In genomic region chr15:25412761-25413261, GRCm38 (mm10) we compare ENCODE assay signal across 8 mouse cellular contexts. TPM values are rescaled to one million over a fixed set of nuclear protein-coding genes. Genes with fewer than 3 reads are reported as not detected.
DNase-seq lines count a peak whose midpoint lies in the region; ATAC-seq and TF ChIP-seq lines count a peak whose summit lies in the region.

No protein-coding gene starts in this region.

- no peaks in the 10 kb centered on the region for H3K36me3 ChIP-seq in heart, adult 2 months (ENCODE audit: control insufficient read depth, insufficient read depth, low read length)
- no peaks in the 10 kb centered on the region for H3K36me3 ChIP-seq in forebrain, embryonic 11.5 days (ENCODE audit: control insufficient read depth, insufficient read depth, low read length)
- no peaks in the 10 kb centered on the region for H3K36me3 ChIP-seq in intestine, embryonic 16.5 days (ENCODE audit: control insufficient read depth, insufficient read depth, low read length)
- no peaks in the 10 kb centered on the region for H3K36me3 ChIP-seq in lung, embryonic 16.5 days (ENCODE audit: control insufficient read depth, insufficient read depth, low read length)

- peak overlapping the region; percentile 52 for H3K4me3 ChIP-seq in heart, adult 2 months
- peak overlapping the region; percentile 98 for H3K4me3 ChIP-seq in forebrain, embryonic 11.5 days (ENCODE audit: low read depth, low read length)
- peak overlapping the region; percentile 76 for H3K4me3 ChIP-seq in intestine, embryonic 16.5 days (ENCODE audit: low read length)
- peak overlapping the region; percentile 77 for H3K4me3 ChIP-seq in lung, embryonic 16.5 days (ENCODE audit: low read length)

- H3K27ac ChIP-seq in heart, adult 2 months, result no peak overlapping the region
- peak overlapping the region; percentile 98 for H3K27ac ChIP-seq in forebrain, embryonic 11.5 days (ENCODE audit: low read depth, low read length)
- H3K27ac ChIP-seq in intestine, embryonic 16.5 days (ENCODE audit: low read length), result peak overlapping the region; percentile 73
- H3K27ac ChIP-seq in lung, embryonic 16.5 days (ENCODE audit: low read length), result peak overlapping the region; percentile 76

- no peaks in the 10 kb centered on the region for H3K9me3 ChIP-seq in forebrain, embryonic 11.5 days (ENCODE audit: control insufficient read depth, low read length)
- H3K9me3 ChIP-seq in intestine, embryonic 16.5 days (ENCODE audit: control insufficient read depth, low read length), result no peaks in the 10 kb centered on the region
- H3K9me3 ChIP-seq in lung, embryonic 16.5 days (ENCODE audit: control insufficient read depth, low read length), result no peaks in the 10 kb centered on the region

- TF ChIP-seq POLR2A in heart, adult 2 months (IDR thresholded peaks at IDR 0.05; ENCODE audit: insufficient read depth, low read depth, low read length), result no peak

- ATAC-seq in forebrain, embryonic 11.5 days (replicated peaks; ENCODE audit: low FRiP score), result peak; percentile 31
- peak; percentile 41 for ATAC-seq in intestine, embryonic 16.5 days
- ATAC-seq in lung, embryonic 16.5 days (ENCODE audit: low read depth), result peak; percentile 45

- under 1% methylated on average over 35 of the region's 35 CpGs for WGBS in heart, adult 2 months
- WGBS in forebrain, embryonic 11.5 days, result under 1% methylated on average over 35 of the region's 35 CpGs
- under 1% methylated on average over 35 of the region's 35 CpGs for WGBS in intestine, embryonic 16.5 days
- WGBS in lung, embryonic 16.5 days, result under 1% methylated on average over 35 of the region's 35 CpGs

- DNase-seq in heart, adult 2 months, result peak; percentile 10 to 32
- DNase-seq in heart, adult 8-10 months (ENCODE audit: low spot score), result no peak
- peak; percentile 73 for DNase-seq in NIH3T3 (ENCODE audit: low read depth)
- peak; percentile 85 for DNase-seq in forebrain, embryonic 11.5 days (ENCODE audit: low spot score)
- peak; percentile 43 for DNase-seq in right cerebral cortex, adult 18-20 months
- DNase-seq in natural killer cell, adult 2 months (ENCODE audit: low spot score in 2 of 2), result no peak

- H3K27me3 ChIP-seq in heart, adult 2 months (ENCODE audit: control insufficient read depth, insufficient read depth, low read length), result peaks cover 7% of the 10 kb centered on the region
- no peaks in the 10 kb centered on the region for H3K27me3 ChIP-seq in forebrain, embryonic 11.5 days (ENCODE audit: control insufficient read depth, insufficient read depth, low read length)
- no peaks in the 10 kb centered on the region for H3K27me3 ChIP-seq in intestine, embryonic 16.5 days (replicated peaks; ENCODE audit: control insufficient read depth, insufficient read depth, low read length)
- H3K27me3 ChIP-seq in lung, embryonic 16.5 days (ENCODE audit: control insufficient read depth, insufficient read depth, low read depth, low read length), result no peaks in the 10 kb centered on the region

- no peak for TF ChIP-seq EP300 in heart, adult 2 months (IDR thresholded peaks at IDR 0.05; ENCODE audit: insufficient read depth, low read depth, low read length)

- peak overlapping the region; percentile 64 for H3K4me2 ChIP-seq in forebrain, embryonic 11.5 days (ENCODE audit: low read depth, low read length, severe bottlenecking)
- H3K4me2 ChIP-seq in intestine, embryonic 16.5 days (ENCODE audit: low read depth, low read length), result peak overlapping the region; percentile 85
- H3K4me2 ChIP-seq in lung, embryonic 16.5 days (ENCODE audit: low read depth, low read length), result peak overlapping the region; percentile 81

- H3K79me2 ChIP-seq in heart, adult 2 months (replicated peaks; ENCODE audit: control insufficient read depth, insufficient read depth, low read length), result no peaks in the 10 kb centered on the region

- no peak overlapping the region for H3K9ac ChIP-seq in heart, adult 2 months (ENCODE audit: low read depth, low read length)
- peak overlapping the region; percentile 99 for H3K9ac ChIP-seq in forebrain, embryonic 11.5 days (ENCODE audit: low read length)
- H3K9ac ChIP-seq in intestine, embryonic 16.5 days (ENCODE audit: low read depth, low read length), result peak overlapping the region; percentile 82
- H3K9ac ChIP-seq in lung, embryonic 16.5 days (ENCODE audit: low read length), result peak overlapping the region; percentile 82

- intact Hi-C loops in heart, adult 2 months (cut with DNase I), result loop anchor here (5.0 to 10.0 kb wide), 3 partner anchors 268 to 572 kb away; partner anchors contain the start of gene Zfp622

- TF ChIP-seq CTCF in heart, adult 2 months (IDR thresholded peaks at IDR 0.05), result no peak

- H3K4me1 ChIP-seq in heart, adult 2 months (ENCODE audit: control insufficient read depth, insufficient read depth, low read length), result peaks cover 2% of the 10 kb centered on the region; the same call in 1 of the 2 replicates
- no peaks in the 10 kb centered on the region; the same call in 1 of the 2 replicates for H3K4me1 ChIP-seq in forebrain, embryonic 11.5 days (replicated peaks; ENCODE audit: control insufficient read depth, insufficient read depth, low read length)
- H3K4me1 ChIP-seq in intestine, embryonic 16.5 days (ENCODE audit: control insufficient read depth, insufficient read depth, low read length), result 0 out of 2 replicates have a peak, but pooled peaks cover 4% of the 10 kb centered on the region
- H3K4me1 ChIP-seq in lung, embryonic 16.5 days (replicated peaks; ENCODE audit: control insufficient read depth, insufficient read depth, low read length), result peaks cover 5% of the 10 kb centered on the region

RNA-seq across cellular contexts. Expression of gene Basp1, which starts 0.8 kb away (rescaled TPM):
- total RNA-seq in heart, adult 2 months (2021), result 1 to 10 TPM; 1.9 to 2.4 TPM
- polyA plus RNA-seq in heart, adult 2 months (2012; rRNA removed), result 1.5 and 1.8 TPM in 2 replicates
- total RNA-seq in heart, adult 8-10 months (2022), result under 1 TPM; 0.73 to 0.91 (median 0.83) TPM
- polyA plus RNA-seq in forebrain, embryonic 11.5 days (2014; fragmentation: Nextera tagmentation; extraction: Ambion mirVana), result 139 and 181 TPM in 2 replicates
- polyA plus RNA-seq in intestine, embryonic 16.5 days (2015; fragmentation: Nextera tagmentation; extraction: Ambion mirVana), result 6.5 and 7.6 TPM in 2 replicates
- 9.3 and 13.0 TPM in 2 replicates for polyA plus RNA-seq in lung, embryonic 16.5 days (2015; fragmentation: Nextera tagmentation; extraction: Ambion mirVana)

Comparison
In these comparisons a context has a peak if more than half of its experiments do, and no peak if none do; other contexts are left out.
1. DNase-seq: peak in heart, adult 2 months (2 of 2), NIH3T3 (single experiment), forebrain, embryonic 11.5 days (single experiment) and right cerebral cortex, adult 18-20 months (single experiment); none in heart, adult 8-10 months (single experiment) and natural killer cell, adult 2 months (0 of 2).
2. Peak in every context shown above with its lines, with median percentiles within 50 percentile points of each other: H3K4me3 ChIP-seq, ATAC-seq and H3K4me2 ChIP-seq.